15 mouse cellular contexts compared by ENCODE assay signal in genomic region chr6:22213813-22214212, GRCm38 (mm10).
"Had no signal": no experiment of that assay in that cellular context is flagged by ENCODE, and none has a peak within 500 bp of the region (broad histone marks: within the 10 kb centered on the region; RNA-seq: fewer than 3 reads in every experiment).

No protein-coding gene starts in this region.

- ATAC-seq: liver, postnatal 0 days; lung, postnatal 0 days; midbrain, embryonic 13.5 days; midbrain, embryonic 16.5 days had no signal

- DNase-seq: kidney, adult 11 months; kidney, adult 8-10 months; kidney, postnatal 10 days; kidney, postnatal 4 days; layer of hippocampus, adult 9-11 months; layer of hippocampus, postnatal 36 days; left cerebral cortex, postnatal 4 days; liver, postnatal 0 days; lung, embryonic 14.5 days; right cerebral cortex, postnatal 25 days; spleen, adult 18-20 months; thymus, postnatal 25 days had no signal
